Mouse (Mus musculus) ES-E14 (cell line): ENCODE data around the gene Sema6c.

Source experiments
- CHD2 ChIP-seq: IDR thresholded peaks from 2 replicates; pipeline ENCODE4 v1.6.1; 2014; ENCODE audit warnings: mild to moderate bottlenecking, low read depth, low read length, inconsistent platforms
- HCFC1 ChIP-seq: IDR thresholded peaks from 2 replicates; pipeline ENCODE4 v1.6.1; 2012; ENCODE audit warnings: low read length, inconsistent platforms, borderline replicate concordance; ENCODE audit not compliant: insufficient read depth
- MAFK ChIP-seq: IDR thresholded peaks from 2 replicates; pipeline ENCODE4 v1.6.1; 2014; ENCODE audit warnings: mild to moderate bottlenecking, low read depth, low read length, inconsistent platforms; ENCODE audit not compliant: insufficient read depth
- ZC3H11A ChIP-seq: IDR thresholded peaks from 2 replicates; pipeline ENCODE4 v1.6.1; 2012; ENCODE audit warnings: low read depth, mild to moderate bottlenecking, inconsistent platforms, low read length, borderline replicate concordance
- ZNF384 ChIP-seq: IDR thresholded peaks from 2 replicates; pipeline ENCODE4 v1.6.1; 2012; ENCODE audit warnings: low read depth, low read length, inconsistent platforms

DNA sequence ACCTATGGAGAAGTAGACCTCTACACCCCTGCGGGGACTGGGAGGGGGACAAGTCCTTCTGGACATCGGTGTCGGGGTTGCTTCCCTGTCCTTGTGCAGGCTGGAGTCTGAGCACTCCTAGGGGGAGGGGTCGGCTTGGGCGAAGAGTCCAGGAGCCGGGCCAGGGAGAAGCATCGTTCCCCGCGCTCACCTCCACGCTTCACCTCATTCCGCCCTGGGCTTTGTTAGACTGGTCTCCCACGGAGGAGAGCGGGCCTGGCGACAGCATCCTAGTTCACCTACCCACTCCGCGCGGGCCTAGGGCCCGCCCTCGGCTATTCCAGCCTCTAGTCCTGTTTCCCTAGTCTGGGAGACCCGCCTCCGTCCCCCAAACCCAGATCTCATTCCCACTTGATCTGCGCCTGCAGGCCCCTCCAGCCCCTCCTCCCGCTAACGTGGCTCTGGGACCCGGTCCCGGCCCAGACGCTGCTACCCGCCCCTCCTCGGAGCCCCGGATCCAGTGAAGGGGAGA lies 839 bp downstream of the Sema6c start:
- TF ChIP-seq HCFC1 (no peak), CHD2 (no peak), ZC3H11A (no peak), ZNF384 (no peak), MAFK (no peak)
